Mouse (Mus musculus) midbrain, embryonic 13.5 days (tissue): ENCODE measurements around the gene Hpn. TPM values are rescaled to one million over a fixed set of nuclear protein-coding genes. Genes with fewer than 3 reads are reported as not detected.

ENCODE experiments used
- ATAC-seq: fragments of 200-750 bp; cut with Nextera tagmentation; 2 replicates; pipeline ENCODE4 v1.8.0; 2017; ENCODE audit warnings: mild to moderate bottlenecking, moderate TSS enrichment, moderate library complexity
- H3K27ac ChIP-seq: fragments of 300-500 bp; sonication (generic); 2 replicates; pipeline ENCODE4 v1.5.1; 2015; ENCODE audit warnings: inconsistent platforms, mild to moderate bottlenecking, moderate library complexity
- H3K27me3 ChIP-seq: fragments of 300-500 bp; sonication (generic); 2 replicates; pipeline ENCODE4 v1.6.1; 2015; ENCODE audit warnings: mild to moderate bottlenecking, inconsistent platforms
- H3K36me3 ChIP-seq: fragments of 300-500 bp; sonication (generic); 2 replicates; pipeline ENCODE4 v1.6.1; 2015; ENCODE audit warnings: mild to moderate bottlenecking, inconsistent platforms
- H3K4me1 ChIP-seq: fragments of 300-500 bp; sonication (generic); replicated peaks from 2 replicates; pipeline ENCODE4 v1.6.1; 2015; ENCODE audit warnings: inconsistent platforms
- H3K4me2 ChIP-seq: fragments of 300-500 bp; sonication (generic); replicated peaks from 2 replicates; pipeline ENCODE4 v1.6.1; 2015; ENCODE audit warnings: moderate library complexity, mild to moderate bottlenecking, inconsistent platforms
- H3K4me3 ChIP-seq: fragments of 300-500 bp; sonication (generic); replicated peaks from 2 replicates; pipeline ENCODE4 v1.5.1; 2015; ENCODE audit warnings: mild to moderate bottlenecking, inconsistent platforms
- H3K9ac ChIP-seq: fragments of 300-500 bp; sonication (generic); replicated peaks from 2 replicates; pipeline ENCODE4 v1.6.1; 2015; ENCODE audit warnings: mild to moderate bottlenecking, inconsistent platforms
- H3K9me3 ChIP-seq: fragments of 300-500 bp; sonication (generic); 2 replicates; pipeline ENCODE4 v1.6.1; 2016; ENCODE audit warnings: mild to moderate bottlenecking, inconsistent platforms
- WGBS: fragments of 180-500 bp; shearing (Covaris S2); methylation state at CpG from one replicate; pipeline ENCODE4 v1.1.7; 2015; 5-methylcytosine and 5-hydroxymethylcytosine counted together
- polyA plus RNA-seq: library from polyadenylated mRNA; unstranded; fragments of >200 nt; fragmentation: Nextera tagmentation; extraction: Ambion mirVana; gene quantifications from 2 replicates; pipeline ENCODE4 v1.2.1, GENCODE M21; 2015

The Hpn gene
- polyA plus RNA-seq, 1 experiment from 2014 or later = 0.59 TPM

GRCm38 (mm10) chr7:31057071-31057470, 58.0 kb downstream of the Hpn start, which contains the start of gene Fxyd1:
TSS of gene Fxyd1 (minus strand) at chr7:31057199.
- no peak within 1 kb of the TSS for H3K9ac ChIP-seq
- no peaks in the 10 kb centered on the region for H3K9me3 ChIP-seq
- ATAC-seq = no peak
- H3K36me3 ChIP-seq = no peaks in the 10 kb centered on the region
- H3K4me2 ChIP-seq = no peak within 1 kb of the TSS
- H3K4me3 ChIP-seq = no peak within 1 kb of the TSS
- 84% methylated on average over 2 of the region's 2 CpGs for WGBS
- H3K27ac ChIP-seq = no peak within 1 kb of the TSS
- H3K4me1 ChIP-seq = peaks cover 23% of the 10 kb centered on the region
- peaks cover 32% of the 10 kb centered on the region for H3K27me3 ChIP-seq

GRCm38 (mm10) chr7:31056448-31056847, 58.6 kb downstream of the Hpn start:
- no peak for ATAC-seq
- Histone ChIP-seq H3K4me3 (no peak overlapping the region), H3K9ac (no peak overlapping the region), H3K4me1 (peaks cover 29% of the 10 kb centered on the region), H3K27ac (no peak overlapping the region), H3K4me2 (no peak overlapping the region), H3K27me3 (peaks cover 38% of the 10 kb centered on the region), H3K9me3 (no peaks in the 10 kb centered on the region), H3K36me3 (no peaks in the 10 kb centered on the region)
- 79% methylated on average over 7 of the region's 7 CpGs for WGBS

GRCm38 (mm10) chr7:31055883-31056282, 59.2 kb downstream of the Hpn start:
- ATAC-seq = no peak

GRCm38 (mm10) chr7:31055354-31055824, 59.7 kb downstream of the Hpn start:
- H3K4me2 ChIP-seq = no peak overlapping the region
- no peaks in the 10 kb centered on the region for H3K9me3 ChIP-seq
- no peak for ATAC-seq
- H3K36me3 ChIP-seq = no peaks in the 10 kb centered on the region
- peaks cover 40% of the 10 kb centered on the region for H3K4me1 ChIP-seq
- H3K4me3 ChIP-seq = no peak overlapping the region
- no peak overlapping the region for H3K9ac ChIP-seq
- WGBS = 4% methylated on average over 10 of the region's 10 CpGs
- peaks cover 48% of the 10 kb centered on the region for H3K27me3 ChIP-seq
- no peak overlapping the region for H3K27ac ChIP-seq

More at GRCm38 (mm10) chr7:31055883-31056282, 59.2 kb downstream of the Hpn start:
- Histone ChIP-seq H3K27me3 (peaks cover 44% of the 10 kb centered on the region), H3K4me3 (no peak overlapping the region), H3K9me3 (no peaks in the 10 kb centered on the region), H3K27ac (no peak overlapping the region), H3K36me3 (no peaks in the 10 kb centered on the region), H3K4me1 (peaks cover 35% of the 10 kb centered on the region), H3K9ac (no peak overlapping the region), H3K4me2 (no peak overlapping the region)
- WGBS = 18% methylated on average over 4 of the region's 4 CpGs

- no peak for ATAC-seq
- Histone ChIP-seq H3K4me2 (no peak overlapping the region), H3K27ac (no peak overlapping the region), H3K4me1 (peaks cover 46% of the 10 kb centered on the region), H3K9me3 (no peaks in the 10 kb centered on the region), H3K36me3 (no peaks in the 10 kb centered on the region), H3K27me3 (peaks cover 54% of the 10 kb centered on the region), H3K4me3 (no peak overlapping the region), H3K9ac (0 out of 2 replicates have a peak overlapping the region, but pooled peaks have one; percentile 28)
- WGBS = 41% methylated on average over 11 of the region's 11 CpGs
Observed at GRCm38 (mm10) chr7:31054661-31055320, 60.3 kb downstream of the Hpn start.

- H3K36me3 ChIP-seq = no peaks in the 10 kb centered on the region
- no peak overlapping the region for H3K27ac ChIP-seq
- H3K27me3 ChIP-seq = peaks cover 62% of the 10 kb centered on the region
- H3K4me1 ChIP-seq = peaks cover 54% of the 10 kb centered on the region
- H3K9me3 ChIP-seq = no peaks in the 10 kb centered on the region
- 27% methylated on average over 10 of the region's 10 CpGs for WGBS
- no peak overlapping the region for H3K9ac ChIP-seq
- ATAC-seq = no peak
- H3K4me2 ChIP-seq = no peak overlapping the region
- H3K4me3 ChIP-seq = no peak overlapping the region
Observed at GRCm38 (mm10) chr7:31053882-31054447, 61.1 kb downstream of the Hpn start.

GRCm38 (mm10) chr7:31052636-31053434, 62.3 kb downstream of the Hpn start:
- H3K4me3 ChIP-seq = peak overlapping the region; percentile 40
- H3K4me2 ChIP-seq = peak overlapping the region; percentile 61
- ATAC-seq = no peak
- H3K4me1 ChIP-seq = peaks cover 54% of the 10 kb centered on the region
- H3K27ac ChIP-seq = no peak overlapping the region
- peaks cover 66% of the 10 kb centered on the region for H3K27me3 ChIP-seq
- H3K9ac ChIP-seq = no peak overlapping the region; the same call in 1 of the 2 replicates
- no peaks in the 10 kb centered on the region for H3K36me3 ChIP-seq
- H3K9me3 ChIP-seq = no peaks in the 10 kb centered on the region
- WGBS = 1% methylated on average over 34 of the region's 34 CpGs

GRCm38 (mm10) chr7:31052251-31052635, 62.8 kb downstream of the Hpn start:
- peaks cover 66% of the 10 kb centered on the region for H3K27me3 ChIP-seq

GRCm38 (mm10) chr7:31051321-31052021, 63.6 kb downstream of the Hpn start, which contains the start of gene Fxyd7:
TSS of gene Fxyd7 (minus strand) at chr7:31051467.
- Histone ChIP-seq H3K27ac (peak within 1 kb of the TSS; percentile 53; the same call in 1 of the 2 replicates), H3K4me3 (peak within 1 kb of the TSS; percentile 40), H3K4me1 (peaks cover 54% of the 10 kb centered on the region), H3K27me3 (peaks cover 66% of the 10 kb centered on the region), H3K9ac (peak within 1 kb of the TSS; percentile 57), H3K4me2 (peak within 1 kb of the TSS; percentile 61), H3K36me3 (no peaks in the 10 kb centered on the region), H3K9me3 (no peaks in the 10 kb centered on the region)
- ATAC-seq = 0 out of 2 replicates have a peak, but pooled peaks have one; percentile 2
- under 1% methylated on average over 27 of the region's 28 CpGs for WGBS

More at GRCm38 (mm10) chr7:31052251-31052635, 62.8 kb downstream of the Hpn start:
- H3K36me3 ChIP-seq = no peaks in the 10 kb centered on the region
- H3K4me2 ChIP-seq = peak overlapping the region; percentile 61
- H3K27ac ChIP-seq = no peak overlapping the region
- WGBS = 2% methylated on average over 22 of the region's 22 CpGs
- H3K9ac ChIP-seq = no peak overlapping the region
- ATAC-seq = no peak
- peak overlapping the region; percentile 40 for H3K4me3 ChIP-seq
- no peaks in the 10 kb centered on the region for H3K9me3 ChIP-seq
- peaks cover 54% of the 10 kb centered on the region for H3K4me1 ChIP-seq

- Histone ChIP-seq H3K9me3 (no peaks in the 10 kb centered on the region), H3K4me2 (peak overlapping the region; percentile 61), H3K27ac (no peak overlapping the region), H3K4me3 (peak overlapping the region; percentile 40), H3K36me3 (no peaks in the 10 kb centered on the region), H3K9ac (peak overlapping the region; percentile 57; the same call in 1 of the 2 replicates), H3K27me3 (peaks cover 66% of the 10 kb centered on the region), H3K4me1 (peaks cover 54% of the 10 kb centered on the region)
- 0 out of 2 replicates have a peak, but pooled peaks have one; percentile 7 for ATAC-seq
- 3% methylated on average over 9 of the region's 9 CpGs for whole genome bisulfite sequencing
Observed at GRCm38 (mm10) chr7:31050921-31051320, 64.2 kb downstream of the Hpn start.

- Histone ChIP-seq H3K36me3 (no peaks in the 10 kb centered on the region), H3K9me3 (no peaks in the 10 kb centered on the region), H3K4me1 (peaks cover 52% of the 10 kb centered on the region), H3K4me3 (peak overlapping the region; percentile 40), H3K9ac (peak overlapping the region; percentile 57), H3K27ac (peak overlapping the region; percentile 53; the same call in 1 of the 2 replicates), H3K27me3 (peaks cover 65% of the 10 kb centered on the region), H3K4me2 (peak overlapping the region; percentile 61)
- ATAC-seq = no peak
- WGBS = 5% methylated on average over 6 of the region's 6 CpGs
Observed at GRCm38 (mm10) chr7:31050487-31050886, 64.6 kb downstream of the Hpn start.
